ENCODE assay signal across 9 mouse cellular contexts in genomic region chr10:79934272-79934721, GRCm38 (mm10). TPM values are rescaled to one million over a fixed set of nuclear protein-coding genes. Genes with fewer than 3 reads are reported as not detected.
DNase-seq lines count a peak whose midpoint lies in the region; ATAC-seq lines count a peak whose summit lies in the region.
"Had no signal": no experiment of that assay in that cellular context is flagged by ENCODE, and none has a peak within 500 bp of the region (broad histone marks: within the 10 kb centered on the region; RNA-seq: fewer than 3 reads in every experiment).

No protein-coding gene starts in this region.

- WGBS in embryonic facial prominence, embryonic 15.5 days = 52% methylated on average over 13 of the region's 13 CpGs
- 51% methylated on average over 13 of the region's 13 CpGs for WGBS in heart, embryonic 14.5 days
- 59% methylated on average over 13 of the region's 13 CpGs for WGBS in stomach, embryonic 14.5 days

- no peaks in the 10 kb centered on the region for H3K9me3 ChIP-seq in embryonic facial prominence, embryonic 15.5 days (replicated peaks)
- H3K9me3 ChIP-seq in heart, embryonic 14.5 days (ENCODE audit: control insufficient read depth, low read length) = no peaks in the 10 kb centered on the region
- no peaks in the 10 kb centered on the region for H3K9me3 ChIP-seq in stomach, embryonic 14.5 days (ENCODE audit: control insufficient read depth, low read depth, low read length)

- H3K4me3 ChIP-seq in embryonic facial prominence, embryonic 15.5 days (replicated peaks) = no peak overlapping the region
- no peak overlapping the region for H3K4me3 ChIP-seq in heart, embryonic 14.5 days (ENCODE audit: control insufficient read depth in 1 of 2, insufficient read depth in 1 of 2, low read depth in 1 of 2, low read length in 2 of 2)
- H3K4me3 ChIP-seq in stomach, embryonic 14.5 days (ENCODE audit: low read depth, low read length) = no peak overlapping the region

- H3K4me2 ChIP-seq in embryonic facial prominence, embryonic 15.5 days (replicated peaks) = no peak overlapping the region
- H3K4me2 ChIP-seq in heart, embryonic 14.5 days (ENCODE audit: low read length) = peak overlapping the region; percentile 18; the same call in 1 of the 2 replicates
- H3K4me2 ChIP-seq in stomach, embryonic 14.5 days (replicated peaks; ENCODE audit: low read depth, low read length) = no peak overlapping the region

- H3K27me3 ChIP-seq in embryonic facial prominence, embryonic 15.5 days = no peaks in the 10 kb centered on the region
- no peaks in the 10 kb centered on the region for H3K27me3 ChIP-seq in heart, embryonic 14.5 days (ENCODE audit: control insufficient read depth, insufficient read depth, low read length)
- no peaks in the 10 kb centered on the region for H3K27me3 ChIP-seq in stomach, embryonic 14.5 days (ENCODE audit: control insufficient read depth, insufficient read depth, low read length)

- H3K4me1 ChIP-seq in embryonic facial prominence, embryonic 15.5 days = peaks cover 83% of the 10 kb centered on the region
- peaks cover 41 to 65% of the 10 kb centered on the region in 2 experiments for H3K4me1 ChIP-seq in heart, embryonic 14.5 days (ENCODE audit: control insufficient read depth in 2 of 2, insufficient read depth in 2 of 2, low read length in 2 of 2)
- H3K4me1 ChIP-seq in stomach, embryonic 14.5 days (ENCODE audit: control insufficient read depth, insufficient read depth, low read length) = peaks cover 52% of the 10 kb centered on the region

- H3K9ac ChIP-seq in embryonic facial prominence, embryonic 15.5 days = no peak overlapping the region
- no peak overlapping the region for H3K9ac ChIP-seq in heart, embryonic 14.5 days (ENCODE audit: low read length)
- H3K9ac ChIP-seq in stomach, embryonic 14.5 days (replicated peaks; ENCODE audit: low read depth, low read length) = 0 out of 2 replicates have a peak overlapping the region, but pooled peaks have one; percentile 1

- ATAC-seq in embryonic facial prominence, embryonic 15.5 days (ENCODE audit: insufficient number of reproducible peaks, low FRiP score, low TSS enrichment, low read depth) = peak; percentile 69
- ATAC-seq in heart, embryonic 14.5 days (ENCODE audit: insufficient number of reproducible peaks, insufficient read depth, low FRiP score, low read depth) = peak; percentile 56
- no peak for ATAC-seq in stomach, embryonic 14.5 days (ENCODE audit: insufficient number of reproducible peaks, insufficient read depth, low FRiP score, low read depth)

- DNase-seq in left cerebral cortex, adult 11 months (ENCODE audit: low spot score) = peak; percentile 45
- DNase-seq in left cerebral cortex, adult 8-10 months (ENCODE audit: low spot score in 2 of 2) = no peak
- peak; percentile 88 to 95 for DNase-seq in kidney, postnatal 25 days
- DNase-seq in lung, postnatal 10 days = peak; percentile 97
- DNase-seq in thymus, postnatal 25 days = no peak

- peak overlapping the region; percentile 72 for H3K27ac ChIP-seq in embryonic facial prominence, embryonic 15.5 days (replicated peaks)
- H3K27ac ChIP-seq in heart, embryonic 14.5 days (replicated peaks in 1 of 2; ENCODE audit: control insufficient read depth in 1 of 2, insufficient read depth in 1 of 2, low read depth in 2 of 2, low read length in 2 of 2) = 0 out of 4 replicates have a peak overlapping the region, but pooled peaks of 1 of the 2 experiments have one; percentile 1
- 0 out of 2 replicates have a peak overlapping the region, but pooled peaks have one; percentile 55 for H3K27ac ChIP-seq in stomach, embryonic 14.5 days (ENCODE audit: low read length)

- H3K36me3 ChIP-seq in embryonic facial prominence, embryonic 15.5 days = peaks cover 36% of the 10 kb centered on the region
- H3K36me3 ChIP-seq in heart, embryonic 14.5 days (ENCODE audit: control insufficient read depth, insufficient read depth, low read length) = peaks cover 41% of the 10 kb centered on the region
- H3K36me3 ChIP-seq in stomach, embryonic 14.5 days (ENCODE audit: control insufficient read depth, insufficient read depth, low read length) = peaks cover 37% of the 10 kb centered on the region

RNA-seq across cellular contexts. Expression of gene Arid3a, which starts 7.5 kb away (rescaled TPM):
- 1 to 10 TPM; 5.0 to 7.8 (median 7.5) TPM for total RNA-seq in left cerebral cortex, adult 8-10 months (2022)
- 6.6 and 7.0 TPM in 2 replicates for polyA plus RNA-seq in embryonic facial prominence, embryonic 15.5 days (2015; fragmentation: Nextera tagmentation; extraction: Ambion mirVana)
- polyA plus RNA-seq in heart, embryonic 14.5 days (2014; fragmentation: Nextera tagmentation; extraction: Ambion mirVana) = 1.9 and 2.8 TPM in 2 replicates
- 12.7 and 14.0 TPM in 2 replicates for polyA plus RNA-seq in stomach, embryonic 14.5 days (2014; fragmentation: Nextera tagmentation; extraction: Ambion mirVana)

RNA-seq across cellular contexts. Expression of gene R3hdm4, which starts 13.3 kb away (rescaled TPM):
- total RNA-seq in left cerebral cortex, adult 8-10 months (2022) = 100 to 1,000 TPM; 312 to 357 (median 346) TPM
- 179 and 181 TPM in 2 replicates for polyA plus RNA-seq in embryonic facial prominence, embryonic 15.5 days (2015; fragmentation: Nextera tagmentation; extraction: Ambion mirVana)
- 96.7 and 98.5 TPM in 2 replicates for polyA plus RNA-seq in heart, embryonic 14.5 days (2014; fragmentation: Nextera tagmentation; extraction: Ambion mirVana)
- 143 and 151 TPM in 2 replicates for polyA plus RNA-seq in stomach, embryonic 14.5 days (2014; fragmentation: Nextera tagmentation; extraction: Ambion mirVana)

RNA-seq across cellular contexts. Expression of gene Kiss1r, which starts 17.5 kb away (rescaled TPM):
- total RNA-seq in left cerebral cortex, adult 8-10 months (2022) = 1 to 10 TPM; 5.8 to 8.3 (median 6.4) TPM
- 1.1 and 1.4 TPM in 2 replicates for polyA plus RNA-seq in embryonic facial prominence, embryonic 15.5 days (2015; fragmentation: Nextera tagmentation; extraction: Ambion mirVana)
- polyA plus RNA-seq in heart, embryonic 14.5 days (2014; fragmentation: Nextera tagmentation; extraction: Ambion mirVana) = 0.19 and 0.70 TPM in 2 replicates
- 0.81 and 1.0 TPM in 2 replicates for polyA plus RNA-seq in stomach, embryonic 14.5 days (2014; fragmentation: Nextera tagmentation; extraction: Ambion mirVana)

RNA-seq across cellular contexts. Expression of gene Gm26602, which starts 23.6 kb away (rescaled TPM):
- total RNA-seq in left cerebral cortex, adult 8-10 months (2022) = not detected
- polyA plus RNA-seq in embryonic facial prominence, embryonic 15.5 days (2015; fragmentation: Nextera tagmentation; extraction: Ambion mirVana) = 5.2 TPM in 1 of 2 replicates, not detected in the other
- polyA plus RNA-seq in heart, embryonic 14.5 days (2014; fragmentation: Nextera tagmentation; extraction: Ambion mirVana) = 4.6 TPM in 1 of 2 replicates, not detected in the other
- 5.3 TPM in 1 of 2 replicates, not detected in the other for polyA plus RNA-seq in stomach, embryonic 14.5 days (2014; fragmentation: Nextera tagmentation; extraction: Ambion mirVana)
- total RNA-seq: hematopoietic stem cell, adult 5-6 weeks had no signal

RNA-seq across cellular contexts. Expression of gene Med16, which starts 25.6 kb away (rescaled TPM):
- 10 to 100 TPM; 51.9 to 68.0 (median 61.4) TPM for total RNA-seq in left cerebral cortex, adult 8-10 months (2022)
- 44.0 and 48.4 TPM in 2 replicates for polyA plus RNA-seq in embryonic facial prominence, embryonic 15.5 days (2015; fragmentation: Nextera tagmentation; extraction: Ambion mirVana)
- polyA plus RNA-seq in heart, embryonic 14.5 days (2014; fragmentation: Nextera tagmentation; extraction: Ambion mirVana) = 34.7 TPM in 2 replicates
- 43.4 and 46.4 TPM in 2 replicates for polyA plus RNA-seq in stomach, embryonic 14.5 days (2014; fragmentation: Nextera tagmentation; extraction: Ambion mirVana)

Comparison
In these comparisons a context has a peak if more than half of its experiments do, and no peak if none do; other contexts are left out.
1. DNase-seq: peak in left cerebral cortex, adult 11 months (single experiment), kidney, postnatal 25 days (2 of 2) and lung, postnatal 10 days (single experiment); none in left cerebral cortex, adult 8-10 months (0 of 2) and thymus, postnatal 25 days (single experiment).